Mouse (Mus musculus) Patski (cell line): ENCODE measurements around the gene Map2k5. TPM values are rescaled to one million over a fixed set of nuclear protein-coding genes. Genes with fewer than 3 reads are reported as not detected.

Experiments used
- ATAC-seq: fragments of 100-300 bp; one replicate; pipeline ENCODE4 v1.8.0; 2021
- CTCF ChIA-PET: fragments of 350-600 bp; sonication (Branson Sonifier 250); formaldehyde crosslinking; loops from one replicate; lab custom pipeline; 2022; ENCODE audit warnings: inconsistent platforms; lab: Charles Lee
- POLR2A ChIA-PET: fragments of 350-600 bp; sonication (Branson Sonifier 250); formaldehyde crosslinking; loops from one replicate; lab custom pipeline; 2022; ENCODE audit warnings: antibody characterized with exemption, inconsistent platforms; lab: Charles Lee
- DNase-seq: peaks from one replicate; pipeline ENCODE4 v3.0.0-alpha.2; 2011; ENCODE audit warnings: low read depth, low spot score
- H3K27me3 ChIP-seq: fragments of 371-371 bp; one replicate; pipeline ENCODE4 v1.5.1; 2021
- CTCF ChIP-seq: fragments of 100-300 bp; IDR thresholded peaks from one replicate; pipeline ENCODE4 v1.5.1; 2021
- in situ Hi-C: fragments of 300-500 bp; cut with MboI; formaldehyde crosslinking; loops from 3 replicates; pipeline ENCODE4 v1.11.1; 2018; ENCODE audit warnings: low pct_unique_long_range_greater_than_20kb, mixed read lengths
- polyA plus RNA-seq: library from polyadenylated mRNA; unstranded; gene quantifications from one replicate; pipeline ENCODE4 v1.2.3, GENCODE M21; 2021

Gene Map2k5
- polyA plus RNA-seq, 1 experiment from 2014 or later = 31.5 TPM

GRCm38 (mm10) chr9:63141641-63142334 lies 235.9 kb downstream of the Map2k5 start:
- DNase-seq (no peak), ATAC-seq (no peak)
- CTCF ChIA-PET = no interaction called here
- POLR2A ChIA-PET = no interaction called here
- in situ Hi-C loops = no loop called here
- TF ChIP-seq CTCF = no peak
- H3K27me3 ChIP-seq = peaks cover 90% of the 10 kb centered on the region

DNA sequence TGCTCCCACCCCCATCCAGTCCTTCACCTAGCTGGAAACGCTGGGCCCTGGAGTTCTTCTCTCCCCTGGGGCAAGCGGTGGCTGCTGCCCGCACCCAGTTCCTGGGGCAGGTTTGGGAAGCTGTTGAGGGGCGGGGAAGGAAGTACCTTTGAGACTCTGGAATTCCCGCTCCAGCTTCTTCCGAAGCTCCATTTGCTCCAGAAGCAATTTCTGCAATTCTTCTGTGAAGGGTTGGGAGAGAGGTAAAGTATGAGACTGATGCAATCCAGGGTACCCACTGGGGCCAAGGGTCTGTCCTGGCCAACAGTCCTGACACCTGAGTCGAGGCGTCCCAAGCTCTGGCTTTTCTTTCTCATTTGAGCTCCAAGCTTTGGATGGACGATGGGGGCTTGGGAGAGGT lies 237.5 kb downstream of the Map2k5 start:
- peaks cover 80% of the 10 kb centered on the region for H3K27me3 ChIP-seq
- no peak for TF ChIP-seq CTCF
- in situ Hi-C loops = no loop called here
- ChIA-PET POLR2A (no interaction called here), CTCF (no interaction called here)
- ATAC-seq (no peak), DNase-seq (no peak)

GRCm38 (mm10) chr9:63139661-63140060 lies 238.0 kb downstream of the Map2k5 start:
- ATAC-seq (no peak), DNase-seq (no peak)
- peaks cover 75% of the 10 kb centered on the region for H3K27me3 ChIP-seq
- ChIA-PET CTCF (no interaction called here), POLR2A (no interaction called here)
- no peak for TF ChIP-seq CTCF
- in situ Hi-C loops = loop anchor here (5.0 kb wide), 2 partner anchors 323 to 703 kb away; no protein-coding TSS in a partner anchor

DNA sequence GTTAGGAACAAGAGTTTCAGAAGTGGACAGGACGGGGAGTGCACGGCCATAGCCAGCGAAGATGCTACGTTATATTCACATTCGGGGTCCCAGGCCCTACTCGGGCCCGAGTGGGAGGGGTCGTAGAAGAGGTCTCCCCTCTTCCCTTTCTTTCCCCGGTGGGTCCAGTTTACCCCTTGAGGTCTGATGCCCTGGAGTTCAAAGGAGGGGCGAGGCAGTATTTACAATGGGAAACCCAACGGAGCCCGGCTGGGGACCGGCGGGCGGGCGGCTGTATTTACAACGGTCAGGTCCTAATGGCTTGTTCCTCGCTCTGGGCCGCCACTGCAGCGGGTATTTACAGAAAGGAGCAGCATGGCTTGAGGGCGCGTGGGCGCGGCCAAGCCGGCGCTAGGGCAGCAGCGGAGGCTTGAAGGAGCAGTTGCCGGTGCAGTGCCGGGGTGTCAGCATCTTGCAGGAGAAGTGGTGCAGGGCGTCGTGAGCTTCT lies 239.2 kb downstream of the Map2k5 start:
- no peak for DNase-seq
- no peak for TF ChIP-seq CTCF
- ChIA-PET POLR2A (no interaction called here), CTCF (no interaction called here)
- no peak for ATAC-seq
- in situ Hi-C loops = loop anchor here (5.0 kb wide), 2 partner anchors 324 to 704 kb away; no protein-coding TSS in a partner anchor
- H3K27me3 ChIP-seq = peaks cover 64% of the 10 kb centered on the region

GRCm38 (mm10) chr9:63137615-63137915 lies 240.1 kb downstream of the Map2k5 start:
- POLR2A ChIA-PET = interaction anchor here (0.7 kb wide), 1 partner anchor 85 kb away, joined by 5 read pairs; no protein-coding TSS in a partner anchor
- in situ Hi-C loops = loop anchor here (5.0 kb wide), 2 partner anchors 325 to 705 kb away; no protein-coding TSS in a partner anchor
- ATAC-seq (no peak), DNase-seq (no peak)
- peaks cover 54% of the 10 kb centered on the region for H3K27me3 ChIP-seq
- CTCF ChIA-PET = no interaction called here
- no peak for TF ChIP-seq CTCF

GRCm38 (mm10) chr9:63136756-63137614 lies 240.7 kb downstream of the Map2k5 start:
- CTCF ChIA-PET = no interaction called here
- POLR2A ChIA-PET = interaction anchor here (0.7 kb wide), 1 partner anchor 86 kb away, joined by 5 read pairs; no protein-coding TSS in a partner anchor
- no peak for TF ChIP-seq CTCF
- ATAC-seq (no peak), DNase-seq (no peak)
- in situ Hi-C loops = loop anchor here (5.0 kb wide), 2 partner anchors 325 to 705 kb away; no protein-coding TSS in a partner anchor
- H3K27me3 ChIP-seq = peaks cover 48% of the 10 kb centered on the region

DNA sequence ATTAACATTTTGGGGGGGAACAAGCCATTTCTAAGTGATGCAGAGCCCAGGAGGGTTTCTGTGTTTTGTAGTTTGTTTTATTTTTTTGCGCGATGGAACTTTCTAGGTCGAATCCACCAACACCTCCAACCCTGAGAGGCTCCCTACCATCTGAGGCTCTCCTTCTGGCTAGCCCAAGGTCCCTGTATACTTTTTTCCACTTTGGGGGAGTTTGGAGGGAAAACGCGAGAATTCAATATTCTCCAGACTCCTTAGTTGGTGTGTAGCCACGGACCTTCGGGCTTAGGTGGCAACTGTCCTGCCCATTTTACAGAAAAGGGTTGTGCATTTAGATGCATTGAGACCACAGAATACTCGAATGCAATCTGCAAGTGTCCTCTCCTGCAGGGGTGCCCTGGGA lies 241.5 kb downstream of the Map2k5 start:
- in situ Hi-C loops = loop anchor here (5.0 kb wide), 2 partner anchors 326 to 706 kb away; no protein-coding TSS in a partner anchor
- ATAC-seq (no peak), DNase-seq (no peak)
- ChIA-PET CTCF (interaction anchor here (0.8 kb wide), 1 partner anchor 28 kb away, joined by 3 read pairs; no protein-coding TSS in a partner anchor), POLR2A (no interaction called here)
- peaks cover 41% of the 10 kb centered on the region for H3K27me3 ChIP-seq
- no peak for TF ChIP-seq CTCF

DNA sequence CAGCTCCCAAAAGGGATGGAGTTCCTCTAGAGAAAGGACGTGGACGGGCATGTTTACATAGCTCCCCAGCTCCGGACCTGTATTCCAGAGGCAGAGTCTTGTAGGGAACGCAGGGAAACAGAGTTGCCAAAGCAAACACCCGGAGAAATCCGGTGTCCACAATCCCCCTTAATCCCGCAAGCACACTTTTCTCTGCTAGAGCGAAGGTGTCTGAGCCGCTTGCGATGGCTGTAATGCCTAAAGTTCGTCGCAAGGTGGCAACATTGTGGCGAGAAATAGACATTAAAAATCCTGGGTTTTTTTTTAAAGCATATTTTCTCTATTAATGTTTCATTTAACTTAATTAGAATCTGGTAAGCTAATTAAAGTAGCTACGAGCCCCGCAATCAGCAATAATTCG lies 241.9 kb downstream of the Map2k5 start:
- ATAC-seq (no peak), DNase-seq (no peak)
- peaks cover 36% of the 10 kb centered on the region for H3K27me3 ChIP-seq
- ChIA-PET POLR2A (no interaction called here), CTCF (interaction anchor here (0.8 kb wide), 1 partner anchor 28 kb away, joined by 3 read pairs; no protein-coding TSS in a partner anchor)
- TF ChIP-seq CTCF = no peak
- in situ Hi-C loops = loop anchor here (5.0 kb wide), 2 partner anchors 326 to 706 kb away; no protein-coding TSS in a partner anchor

GRCm38 (mm10) chr9:63135356-63135755 lies 242.3 kb downstream of the Map2k5 start:
- in situ Hi-C loops = loop anchor here (5.0 kb wide), 2 partner anchors 327 to 707 kb away; no protein-coding TSS in a partner anchor
- ChIA-PET CTCF (no interaction called here), POLR2A (no interaction called here)
- TF ChIP-seq CTCF = no peak
- no peak for ATAC-seq
- DNase-seq = no peak
- H3K27me3 ChIP-seq = peaks cover 34% of the 10 kb centered on the region

DNA sequence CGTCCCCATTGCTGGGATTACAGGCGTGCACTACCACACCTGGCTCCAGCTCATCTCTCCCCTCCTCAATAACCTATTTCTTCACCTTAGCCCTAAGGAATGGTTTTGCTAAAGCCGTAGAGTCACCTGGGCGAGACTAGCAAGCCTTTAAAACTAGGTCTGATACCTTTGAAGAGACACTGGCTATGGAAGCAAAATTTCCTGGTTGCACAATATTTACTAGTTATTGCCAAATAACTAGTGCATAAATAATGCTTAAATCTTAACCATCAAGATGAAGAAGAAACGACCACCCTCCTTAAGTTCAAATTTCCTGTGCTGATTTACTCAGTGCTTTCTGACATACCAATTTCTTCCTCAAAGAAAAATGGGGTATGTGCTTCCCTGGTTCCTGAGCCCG lies 244.0 kb downstream of the Map2k5 start:
- in situ Hi-C loops = no loop called here
- CTCF ChIA-PET = no interaction called here
- peaks cover 19% of the 10 kb centered on the region for H3K27me3 ChIP-seq

More for the DNA sequence above, 244.0 kb downstream of the Map2k5 start:
- no peak for DNase-seq
- ATAC-seq = no peak
- no peak for TF ChIP-seq CTCF
- POLR2A ChIA-PET = no interaction called here
